Mouse (Mus musculus) forebrain, postnatal 0 days (tissue): ENCODE measurements at regions not wholly inside any gene's neighbourhood (a gene's known extent, or its start where the extent isn't known, plus 50 kb on each side); places are given as distances from the start of the nearest gene placed in this dataset.

Source experiments
- ATAC-seq: fragments of 200-750 bp; cut with Nextera tagmentation; 2 replicates; pipeline ENCODE4 v1.8.0; 2017; ENCODE audit warnings: mild to moderate bottlenecking, moderate library complexity
- DNase-seq: peaks from one replicate; pipeline ENCODE4 v3.0.0-alpha.2; 2015
- H3K27ac ChIP-seq: fragments of 300-500 bp; sonication (generic); 2 replicates; pipeline ENCODE4 v1.5.1; 2014; ENCODE audit warnings: low read depth, mild to moderate bottlenecking, antibody characterized with exemption, low read length, moderate library complexity, mixed read lengths
- H3K27me3 ChIP-seq: fragments of 300-500 bp; sonication (generic); 2 replicates; pipeline ENCODE4 v1.6.1; 2014; ENCODE audit warnings: mild to moderate bottlenecking, low read length, mixed read lengths; ENCODE audit not compliant: insufficient read depth
- H3K36me3 ChIP-seq: fragments of 300-500 bp; sonication (generic); 2 replicates; pipeline ENCODE4 v1.6.1; 2014; ENCODE audit warnings: mild to moderate bottlenecking, moderate library complexity; ENCODE audit not compliant: insufficient read depth
- H3K4me1 ChIP-seq: fragments of 300-500 bp; sonication (generic); 2 replicates; pipeline ENCODE4 v1.6.1; 2014; ENCODE audit warnings: antibody characterized with exemption; ENCODE audit not compliant: insufficient read depth
- H3K4me2 ChIP-seq: fragments of 300-500 bp; sonication (generic); 2 replicates; pipeline ENCODE4 v1.6.1; 2014; ENCODE audit warnings: low read depth, mild to moderate bottlenecking, moderate library complexity
- H3K4me3 ChIP-seq: fragments of 300-500 bp; sonication (generic); 2 replicates; pipeline ENCODE4 v1.5.1; 2014; ENCODE audit warnings: low read depth, low read length, mixed read lengths
- H3K9ac ChIP-seq: fragments of 300-500 bp; sonication (generic); 2 replicates; pipeline ENCODE4 v1.6.1; 2014; ENCODE audit warnings: mild to moderate bottlenecking
- H3K9me3 ChIP-seq: fragments of 300-500 bp; sonication (generic); 2 replicates; pipeline ENCODE4 v1.6.1; 2016; ENCODE audit warnings: low read length
- CTCF ChIP-seq: sonication (generic); IDR thresholded peaks from 2 replicates; pipeline ENCODE4 v1.5.1; 2016; ENCODE audit warnings: antibody characterized with exemption, control low read depth, low read depth
- WGBS: fragments of 180-500 bp; shearing (Covaris S2); extraction: QIAGEN DNeasy Blood & Tissue Kit; methylation state at CpG from one replicate; pipeline ENCODE4 v1.1.7; 2014; 5-methylcytosine and 5-hydroxymethylcytosine counted together

GRCm38 (mm10) chr8:34496751-34497150 is 385.2 kb upstream of the Gm10131 start:
- Histone ChIP-seq H3K27me3 (no peaks in the 10 kb centered on the region), H3K9me3 (no peaks in the 10 kb centered on the region), H3K4me2 (no peak overlapping the region), H3K27ac (no peak overlapping the region), H3K4me3 (no peak overlapping the region), H3K36me3 (no peaks in the 10 kb centered on the region), H3K4me1 (no peaks in the 10 kb centered on the region), H3K9ac (no peak overlapping the region)
- 95% methylated on average over 4 of the region's 4 CpGs for WGBS
- no peak for ATAC-seq
- TF ChIP-seq CTCF = no peak
- DNase-seq = no peak

GRCm38 (mm10) chr8:34495974-34496373 is 384.4 kb upstream of the Gm10131 start:
- 89% methylated on average over 4 of the region's 4 CpGs for WGBS

GRCm38 (mm10) chr8:34488746-34489400 is 377.3 kb upstream of the Gm10131 start:
- Histone ChIP-seq H3K36me3 (no peaks in the 10 kb centered on the region), H3K4me1 (no peaks in the 10 kb centered on the region), H3K4me3 (no peak overlapping the region), H3K27me3 (no peaks in the 10 kb centered on the region), H3K9ac (no peak overlapping the region), H3K4me2 (no peak overlapping the region), H3K9me3 (no peaks in the 10 kb centered on the region), H3K27ac (no peak overlapping the region)
- no peak for ATAC-seq
- DNase-seq = no peak
- no peak for TF ChIP-seq CTCF
- 71% methylated on average over 7 of the region's 7 CpGs for WGBS

More at GRCm38 (mm10) chr8:34495974-34496373, 384.4 kb upstream of the Gm10131 start:
- no peaks in the 10 kb centered on the region for H3K4me1 ChIP-seq
- ATAC-seq (no peak), DNase-seq (no peak)
- no peaks in the 10 kb centered on the region for H3K9me3 ChIP-seq
- H3K4me3 ChIP-seq = no peak overlapping the region
- no peak overlapping the region for H3K27ac ChIP-seq
- H3K9ac ChIP-seq = no peak overlapping the region
- no peaks in the 10 kb centered on the region for H3K27me3 ChIP-seq
- H3K36me3 ChIP-seq = no peaks in the 10 kb centered on the region
- no peak overlapping the region for H3K4me2 ChIP-seq
- TF ChIP-seq CTCF = no peak

- no peaks in the 10 kb centered on the region for H3K27me3 ChIP-seq
- no peak overlapping the region for H3K9ac ChIP-seq
- no peaks in the 10 kb centered on the region for H3K4me1 ChIP-seq
- WGBS = 37% methylated on average over 17 of the region's 17 CpGs
- H3K4me2 ChIP-seq = no peak overlapping the region
- no peak; the same call in 1 of the 2 replicates for ATAC-seq
- no peaks in the 10 kb centered on the region for H3K36me3 ChIP-seq
- no peaks in the 10 kb centered on the region for H3K9me3 ChIP-seq
- H3K27ac ChIP-seq = no peak overlapping the region
- no peak for DNase-seq
- H3K4me3 ChIP-seq = no peak overlapping the region
- no peak for TF ChIP-seq CTCF
These were observed 375.0 kb upstream of the Gm10131 start for GRCm38 (mm10) chr8:34486433-34487096.

- H3K27me3 ChIP-seq = no peaks in the 10 kb centered on the region
- H3K4me2 ChIP-seq = no peak overlapping the region
- H3K4me1 ChIP-seq = no peaks in the 10 kb centered on the region
- TF ChIP-seq CTCF = no peak
- H3K4me3 ChIP-seq = no peak overlapping the region
- H3K9me3 ChIP-seq = no peaks in the 10 kb centered on the region
- no peaks in the 10 kb centered on the region for H3K36me3 ChIP-seq
- ATAC-seq = no peak
- WGBS = 94% methylated on average over 9 of the region's 9 CpGs
- H3K9ac ChIP-seq = no peak overlapping the region
- no peak overlapping the region for H3K27ac ChIP-seq
- no peak for DNase-seq
These were observed 374.4 kb upstream of the Gm10131 start for GRCm38 (mm10) chr8:34485905-34486304.

GRCm38 (mm10) chr8:34485346-34485745 is 373.8 kb upstream of the Gm10131 start:
- Histone ChIP-seq H3K9me3 (no peaks in the 10 kb centered on the region), H3K4me1 (no peaks in the 10 kb centered on the region), H3K27me3 (no peaks in the 10 kb centered on the region), H3K4me2 (no peak overlapping the region), H3K9ac (no peak overlapping the region), H3K27ac (no peak overlapping the region), H3K36me3 (no peaks in the 10 kb centered on the region), H3K4me3 (no peak overlapping the region)
- WGBS = 90% methylated on average over 6 of the region's 6 CpGs
- ATAC-seq (no peak), DNase-seq (no peak)
- TF ChIP-seq CTCF = no peak

GRCm38 (mm10) chr8:34484551-34485335 is 373.2 kb upstream of the Gm10131 start:
- WGBS = 73% methylated on average over 6 of the region's 6 CpGs
- no peaks in the 10 kb centered on the region for H3K4me1 ChIP-seq
- TF ChIP-seq CTCF = peak; percentile 67
- no peak overlapping the region for H3K4me3 ChIP-seq
- H3K36me3 ChIP-seq = no peaks in the 10 kb centered on the region
- no peaks in the 10 kb centered on the region for H3K27me3 ChIP-seq
- DNase-seq = peak; percentile 79
- ATAC-seq = peak; percentile 73; the same call in 1 of the 2 replicates
- H3K4me2 ChIP-seq = no peak overlapping the region
- no peak overlapping the region for H3K27ac ChIP-seq
- no peaks in the 10 kb centered on the region for H3K9me3 ChIP-seq
- H3K9ac ChIP-seq = no peak overlapping the region
